Mouse (Mus musculus) MEL (cell line): ENCODE results near the gene Tmem88. TPM values are rescaled to one million over a fixed set of nuclear protein-coding genes. Genes with fewer than 3 reads are reported as not detected.

Experiments
- DNase-seq: peaks from one replicate; pipeline ENCODE4 v3.0.0; 2011; ENCODE audit warnings: low read depth, low spot score
- H3K27ac ChIP-seq: 2 replicates; pipeline ENCODE4 v1.5.1; 2012; ENCODE audit warnings: low read depth, mild to moderate bottlenecking, control low read depth, low read length, moderate library complexity; ENCODE audit not compliant: control insufficient read depth
- H3K27me3 ChIP-seq, 2 experiments: fragments of 150-350 bp in 1 of 2; sonication (generic) in 1 of 2; 2 replicates each; pipeline ENCODE4 v1.6.1; 2012; ENCODE audit warnings: low read length in 2 of 2, mild to moderate bottlenecking in 2 of 2, improper control_type of control experiment in 1 of 2, moderate library complexity in 1 of 2; ENCODE audit not compliant: insufficient read depth in 2 of 2, control insufficient read depth in 1 of 2
- H3K36me3 ChIP-seq, 2 experiments: 2 replicates each; pipeline ENCODE4 v1.6.1; 2012 to 2014; ENCODE audit warnings: low read length in 2 of 2, improper control_type of control experiment in 1 of 2, inconsistent platforms in 1 of 2, mild to moderate bottlenecking in 1 of 2; ENCODE audit not compliant: insufficient read depth in 2 of 2, control insufficient read depth in 1 of 2
- H3K4me1 ChIP-seq, 2 experiments: fragments of 150-350 bp in 1 of 2; sonication (generic) in 1 of 2; 2 replicates each; pipeline ENCODE4 v1.6.1; 2012; ENCODE audit warnings: low read length in 2 of 2, improper control_type of control experiment in 1 of 2, mild to moderate bottlenecking in 1 of 2; ENCODE audit not compliant: insufficient read depth in 2 of 2, control insufficient read depth in 1 of 2
- H3K4me3 ChIP-seq, 2 experiments: fragments of 150-350 bp in 1 of 2; sonication (generic) in 1 of 2; 2 replicates each; pipeline ENCODE4 v1.5.1; 2012; ENCODE audit warnings: low read depth in 2 of 2, low read length in 2 of 2, mild to moderate bottlenecking in 2 of 2, moderate library complexity in 2 of 2, control low read depth in 1 of 2, improper control_type of control experiment in 1 of 2; ENCODE audit not compliant: control insufficient read depth in 1 of 2, insufficient read depth in 1 of 2
- H3K79me2 ChIP-seq: 2 replicates; pipeline ENCODE4 v1.6.1; 2012; ENCODE audit warnings: mild to moderate bottlenecking, low read length, moderate library complexity; ENCODE audit not compliant: control insufficient read depth, poor library complexity, insufficient read depth
- H3K9ac ChIP-seq: 2 replicates; pipeline ENCODE4 v1.6.1; 2012; ENCODE audit warnings: low read depth, mild to moderate bottlenecking, control low read depth, low read length, moderate library complexity; ENCODE audit not compliant: control insufficient read depth, poor library complexity, severe bottlenecking
- H3K9me3 ChIP-seq: fragments of 150-350 bp; sonication (generic); replicated peaks from 2 replicates; pipeline ENCODE4 v1.6.1; 2012; ENCODE audit warnings: mild to moderate bottlenecking, low read length, improper control_type of control experiment, moderate library complexity; ENCODE audit not compliant: insufficient read depth
- BHLHE40 ChIP-seq: IDR thresholded peaks from 2 replicates; pipeline ENCODE4 v1.6.1; 2012; ENCODE audit warnings: low read depth, mild to moderate bottlenecking, inconsistent platforms, low read length, improper control_type of control experiment, borderline replicate concordance
- CHD1 ChIP-seq: IDR thresholded peaks from 2 replicates; pipeline ENCODE4 v1.6.1; 2012; ENCODE audit warnings: low read depth, mild to moderate bottlenecking, inconsistent platforms, low read length, improper control_type of control experiment
- CHD2 ChIP-seq: IDR thresholded peaks from 2 replicates; pipeline ENCODE4 v1.6.1; 2011; ENCODE audit warnings: low read length, improper control_type of control experiment
- CTCF ChIP-seq, 3 experiments: IDR thresholded peaks in 2 of 3; conservative IDR thresholded peaks in 1 of 3; 2 replicates each; pipeline ENCODE4 v1.5.1; 2011 to 2012; ENCODE audit warnings: low read length in 3 of 3, low read depth in 2 of 3, mild to moderate bottlenecking in 2 of 3, improper control_type of control experiment in 1 of 3, inconsistent platforms in 1 of 3, mixed read lengths in 1 of 3, moderate library complexity in 1 of 3; ENCODE audit not compliant: control insufficient read depth in 1 of 3, insufficient read depth in 1 of 3, poor library complexity in 1 of 3, severe bottlenecking in 1 of 3
- ELF1 ChIP-seq: IDR thresholded peaks from 2 replicates; pipeline ENCODE4 v1.6.1; 2014; ENCODE audit warnings: low read depth, mild to moderate bottlenecking, inconsistent platforms, low read length, improper control_type of control experiment, moderate library complexity
- EP300 ChIP-seq, 2 experiments: IDR thresholded peaks; 2 replicates each; pipeline ENCODE4 v1.6.1; 2011; ENCODE audit warnings: improper control_type of control experiment in 2 of 2, low read length in 2 of 2, low read depth in 1 of 2, mild to moderate bottlenecking in 1 of 2
- ETS1 ChIP-seq: IDR thresholded peaks from 2 replicates; pipeline ENCODE4 v1.6.1; 2012; ENCODE audit warnings: low read depth, mild to moderate bottlenecking, inconsistent platforms, low read length, improper control_type of control experiment, moderate library complexity
- GABPA ChIP-seq: IDR thresholded peaks from 2 replicates; pipeline ENCODE4 v1.6.1; 2012; ENCODE audit warnings: low read depth, mild to moderate bottlenecking, inconsistent platforms, low read length, improper control_type of control experiment, moderate library complexity
- JUND ChIP-seq: IDR thresholded peaks from 2 replicates; pipeline ENCODE4 v1.6.1; 2011; ENCODE audit warnings: low read depth, mild to moderate bottlenecking, improper control_type of control experiment, low read length
- POLR2A ChIP-seq, 2 experiments: IDR thresholded peaks; 2 replicates each; pipeline ENCODE4 v1.6.1; 2011 to 2012; ENCODE audit warnings: low read length in 2 of 2, mild to moderate bottlenecking in 2 of 2, control low read depth in 1 of 2, improper control_type of control experiment in 1 of 2, low read depth in 1 of 2, moderate library complexity in 1 of 2; ENCODE audit not compliant: control insufficient read depth in 1 of 2, insufficient read depth in 1 of 2, poor library complexity in 1 of 2
- POLR2AphosphoS2 ChIP-seq: IDR thresholded peaks from 2 replicates; pipeline ENCODE4 v1.6.1; 2011; ENCODE audit warnings: low read length, improper control_type of control experiment
- POLR2AphosphoS5 ChIP-seq: IDR thresholded peaks from 2 replicates; pipeline ENCODE4 v1.6.1; 2012; ENCODE audit warnings: low read depth, borderline replicate concordance, mild to moderate bottlenecking, inconsistent platforms, low read length, moderate library complexity, mixed read lengths
- RAD21 ChIP-seq: IDR thresholded peaks from 2 replicates; pipeline ENCODE4 v1.6.1; 2011; ENCODE audit warnings: mild to moderate bottlenecking, low read depth, low read length, improper control_type of control experiment
- SMC3 ChIP-seq: IDR thresholded peaks from 2 replicates; pipeline ENCODE4 v1.6.1; 2011; ENCODE audit warnings: low read depth, low read length, improper control_type of control experiment
- UBTF ChIP-seq: IDR thresholded peaks from 2 replicates; pipeline ENCODE4 v1.6.1; 2012; ENCODE audit warnings: low read depth, mild to moderate bottlenecking, inconsistent platforms, low read length, improper control_type of control experiment, moderate library complexity, borderline replicate concordance; ENCODE audit not compliant: insufficient read depth
- USF1 ChIP-seq: IDR thresholded peaks from 2 replicates; pipeline ENCODE4 v1.6.1; 2014; ENCODE audit warnings: low read depth, mild to moderate bottlenecking, inconsistent platforms, low read length, improper control_type of control experiment, moderate library complexity
- USF2 ChIP-seq, 2 experiments: IDR thresholded peaks; 2 replicates each; pipeline ENCODE4 v1.6.1; 2011 to 2012; ENCODE audit warnings: improper control_type of control experiment in 2 of 2, low read length in 2 of 2, borderline replicate concordance in 1 of 2, inconsistent platforms in 1 of 2, low read depth in 1 of 2, mild to moderate bottlenecking in 1 of 2; ENCODE audit not compliant: insufficient read depth in 1 of 2
- ZC3H11A ChIP-seq: IDR thresholded peaks from 2 replicates; pipeline ENCODE4 v1.6.1; 2012; ENCODE audit warnings: low read depth, mild to moderate bottlenecking, inconsistent platforms, low read length, improper control_type of control experiment
- ZKSCAN1 ChIP-seq: IDR thresholded peaks from 2 replicates; pipeline ENCODE4 v1.6.1; 2012; ENCODE audit warnings: low read depth, mild to moderate bottlenecking, inconsistent platforms, low read length, improper control_type of control experiment, moderate library complexity
- ZMIZ1 ChIP-seq: IDR thresholded peaks from 2 replicates; pipeline ENCODE4 v1.6.1; 2012; ENCODE audit warnings: low read depth, mild to moderate bottlenecking, inconsistent platforms, low read length, improper control_type of control experiment, moderate library complexity
- ZNF384 ChIP-seq: IDR thresholded peaks from 2 replicates; pipeline ENCODE4 v1.6.1; 2012; ENCODE audit warnings: low read depth, mild to moderate bottlenecking, inconsistent platforms, low read length, improper control_type of control experiment
- polyA plus RNA-seq, 2 experiments: library from polyadenylated mRNA; stranded (reverse) in 1 of 2; unstranded in 1 of 2; fragments of >175 nt in 1 of 2; fragments of >200 nt in 1 of 2; gene quantifications; 2 replicates each; pipeline versions ENCODE4 v1.2.1 to v1.2.4; 2012; ENCODE audit warnings: low replicate concordance in 2 of 2, low read depth in 1 of 2; ENCODE audit not compliant: insufficient read length in 2 of 2, insufficient read depth in 1 of 2, missing spikeins in 1 of 2
- total RNA-seq: library from RNA; depleted of rRNA; stranded (reverse); fragments of 300-350 nt; gene quantifications from 2 replicates; pipeline ENCODE4 v1.2.3, GENCODE M21; 2012

The Tmem88 gene
- total and polyA plus RNA-seq, 3 experiments = 0.39 to 0.45 TPM; not detected in 1

DNA sequence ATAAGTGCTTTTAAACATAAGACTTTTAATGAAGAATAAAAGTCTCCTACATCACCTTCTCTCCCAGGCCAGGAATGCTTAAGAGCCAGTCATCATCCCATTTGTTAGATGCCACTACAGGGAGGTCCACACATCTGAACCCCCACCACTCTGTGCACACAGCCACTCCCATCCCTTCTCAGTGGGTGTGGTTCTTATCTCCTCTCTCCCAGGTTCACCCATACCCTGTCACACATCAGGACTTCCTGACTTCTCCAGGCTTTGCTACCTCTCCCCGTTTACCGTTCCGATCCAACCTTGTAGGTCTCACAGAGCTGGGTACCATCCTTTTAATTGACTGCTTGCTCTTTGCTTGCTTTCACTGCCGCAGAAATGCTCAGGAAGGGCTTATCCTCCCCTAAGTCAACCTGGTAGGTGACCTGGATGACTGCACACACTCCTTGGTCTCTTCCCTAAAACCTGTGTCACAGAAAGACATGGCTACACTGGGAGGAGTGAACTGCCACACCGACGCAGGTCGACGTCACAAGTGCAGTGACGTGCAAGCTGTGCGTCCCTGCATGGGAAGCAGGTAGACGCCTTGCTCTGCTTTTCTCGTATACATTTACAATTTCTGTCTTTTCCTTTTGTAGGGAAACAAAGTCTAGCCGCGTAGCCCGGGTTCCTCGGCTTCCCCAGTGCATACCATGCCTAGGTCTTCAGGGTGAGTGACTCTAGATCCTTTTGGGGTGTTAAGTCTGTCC, 24.6 kb downstream of the Tmem88 start (continued):
- 0 out of 2 replicates have a peak, but pooled peaks have one; percentile 1 for TF ChIP-seq JUND
- no peak for TF ChIP-seq CHD2
- peak; percentile 72 for TF ChIP-seq ETS1
- no peak for TF ChIP-seq USF1
- TF ChIP-seq GABPA = peak; percentile 64; the same call in 1 of the 2 replicates
- TF ChIP-seq EP300 (IDR thresholded peaks at IDR 0.05; ENCODE audit: low read depth in 1 of 2, low read length in 2 of 2) = peak; percentile 30 to 36; a peak in 1 of 4 replicates
- peak; percentile 85 for TF ChIP-seq POLR2AphosphoS2
- TF ChIP-seq ELF1 = peak; percentile 74
- TF ChIP-seq UBTF = no peak
- TF ChIP-seq ZKSCAN1 = no peak
- TF ChIP-seq POLR2AphosphoS5 = no peak; the same call in 1 of the 2 replicates
- TF ChIP-seq BHLHE40 = no peak
- TF ChIP-seq ZMIZ1 = peak; percentile 76
- TF ChIP-seq POLR2A (IDR thresholded peaks at IDR 0.05; ENCODE audit: control insufficient read depth in 1 of 2, insufficient read depth in 1 of 2, low read depth in 1 of 2, low read length in 2 of 2, poor library complexity in 1 of 2) = peak; percentile 85 to 95

DNA sequence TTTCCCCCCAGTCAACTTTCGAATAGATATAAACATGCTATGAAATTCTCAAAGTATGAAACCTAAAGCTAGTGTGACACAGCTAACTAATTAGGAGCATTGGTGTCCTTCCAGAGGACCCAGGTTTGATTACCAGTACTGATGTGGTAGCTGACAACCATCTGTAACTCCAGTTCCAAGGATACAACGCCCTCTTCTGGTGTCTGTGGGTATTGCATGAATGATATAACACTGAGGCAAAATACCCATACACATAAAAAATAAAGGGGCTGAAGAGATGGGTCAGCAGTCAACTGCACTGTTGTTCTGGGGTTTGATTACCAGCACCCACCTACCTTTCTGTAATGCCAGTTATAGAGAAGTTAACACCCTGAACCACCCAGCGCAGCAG, 25.3 kb downstream of the Tmem88 start:
- no peaks in the 10 kb centered on the region for H3K9me3 ChIP-seq
- peaks cover 0 to 26% of the 10 kb centered on the region in 2 experiments; a peak in 2 of 4 replicates for H3K36me3 ChIP-seq
- peaks cover 13 to 30% of the 10 kb centered on the region in 2 experiments for H3K4me1 ChIP-seq
- H3K27me3 ChIP-seq = no peaks in the 10 kb centered on the region
- DNase-seq = peak; percentile 86
- H3K79me2 ChIP-seq = peaks cover 13% of the 10 kb centered on the region
- H3K27ac ChIP-seq = peak overlapping the region; percentile 84
- peak overlapping the region; percentile 84 to 95; a peak in 3 of 4 replicates for H3K4me3 ChIP-seq
- peak overlapping the region; percentile 11; the same call in 1 of the 2 replicates for H3K9ac ChIP-seq
- TF ChIP-seq ZNF384 = no peak
- peak; percentile 60 for TF ChIP-seq ZC3H11A
- no peak for TF ChIP-seq POLR2AphosphoS2
- TF ChIP-seq SMC3 = peak; percentile 59
- peak; percentile 30; the same call in 1 of the 2 replicates for TF ChIP-seq CHD1
- peak; percentile 71 for TF ChIP-seq RAD21
- peak; percentile 45 to 93 (median 77); a peak in 5 of 6 replicates for TF ChIP-seq CTCF (IDR thresholded peaks at IDR 0.05 in 2 of 3, conservative IDR thresholded peaks at IDR 0.05 in 1 of 3; ENCODE audit: control insufficient read depth in 1 of 3, insufficient read depth in 1 of 3, low read depth in 2 of 3, low read length in 3 of 3, poor library complexity in 1 of 3, severe bottlenecking in 1 of 3)
- TF ChIP-seq USF1 = no peak
- no peak for TF ChIP-seq USF2 (IDR thresholded peaks at IDR 0.05; ENCODE audit: borderline replicate concordance in 1 of 2, insufficient read depth in 1 of 2, low read depth in 1 of 2, low read length in 2 of 2)
- no peak for TF ChIP-seq JUND
